In the genomic region with DNA sequence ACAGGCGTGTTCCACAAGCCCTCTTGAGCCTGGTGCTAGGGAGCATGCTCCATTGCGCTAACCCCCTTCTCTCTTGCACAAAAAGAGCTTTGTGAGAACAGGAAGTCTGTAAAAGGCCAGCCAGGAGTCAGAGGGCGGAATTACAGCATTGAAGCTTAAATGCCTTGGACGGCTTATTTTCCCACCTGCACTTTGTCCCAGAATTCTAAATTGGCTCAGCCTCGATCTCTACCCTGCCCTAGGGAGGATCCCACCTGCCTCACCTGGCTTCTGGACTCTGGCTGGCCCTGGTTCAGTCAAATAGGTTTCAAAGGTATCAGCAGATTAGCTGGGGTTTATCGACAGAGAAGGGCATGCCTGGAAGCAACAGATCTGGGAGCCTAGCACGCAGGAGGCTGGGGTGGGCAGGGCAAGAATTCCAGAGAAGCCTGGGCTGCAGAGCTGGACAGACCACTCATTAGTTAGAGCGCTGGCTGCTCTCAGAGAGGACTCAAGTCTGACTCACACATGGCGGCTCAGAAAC, we compare ENCODE assay signal across 8 mouse cellular contexts. TPM values are rescaled to one million over a fixed set of nuclear protein-coding genes. Genes with fewer than 3 reads are reported as not detected.
A peak's percentile ranks its signal among the peaks of the same experiment; 100 is the strongest.
DNase-seq lines count a peak whose midpoint lies in the region; ATAC-seq and TF ChIP-seq lines count a peak whose summit lies in the region.

No protein-coding gene starts in this region.

- no peak for ATAC-seq in forebrain, embryonic 13.5 days

- H3K27me3 ChIP-seq in forebrain, embryonic 13.5 days: no peaks in the 10 kb centered on the region

- H3K9ac ChIP-seq in forebrain, embryonic 13.5 days: no peak overlapping the region; the same call in 1 of the 2 replicates

- no peak overlapping the region for H3K4me3 ChIP-seq in left cerebral cortex, adult 2 months
- no peak overlapping the region for H3K4me3 ChIP-seq in olfactory bulb, adult 2 months (ENCODE audit: insufficient read depth, low read depth, low read length)
- no peak overlapping the region for H3K4me3 ChIP-seq in forebrain, embryonic 13.5 days

- peak overlapping the region; percentile 60 for H3K27ac ChIP-seq in left cerebral cortex, adult 2 months
- H3K27ac ChIP-seq in olfactory bulb, adult 2 months (ENCODE audit: insufficient read depth, low read depth, low read length): peak overlapping the region; percentile 61
- no peak overlapping the region for H3K27ac ChIP-seq in forebrain, embryonic 13.5 days

- no peak for DNase-seq in left cerebral cortex, adult 2 months (ENCODE audit: extremely low spot score in 1 of 2, low spot score in 2 of 2)
- DNase-seq in left cerebral cortex, adult 18-20 months (ENCODE audit: low spot score in 2 of 2): no peak
- peak; percentile 86 for DNase-seq in fat pad, adult 2 months (ENCODE audit: extremely low read depth, low read depth, low spot score)
- DNase-seq in large intestine, adult 2 months (ENCODE audit: low read depth, low spot score): peak; percentile 83
- DNase-seq in testis, postnatal 10 days (ENCODE audit: low spot score): no peak
- no peak for DNase-seq in adrenal gland, postnatal 25 days

- intact Hi-C loops in left cerebral cortex, adult 2 months (cut with DNase I): no loop called here

- no peak for TF ChIP-seq POLR2A in olfactory bulb, adult 2 months (IDR thresholded peaks at IDR 0.05; ENCODE audit: insufficient read depth, low read depth, low read length)

- H3K36me3 ChIP-seq in forebrain, embryonic 13.5 days (ENCODE audit: poor library complexity, severe bottlenecking): no peaks in the 10 kb centered on the region

- peaks cover 8% of the 10 kb centered on the region for H3K4me1 ChIP-seq in olfactory bulb, adult 2 months (ENCODE audit: control insufficient read depth, insufficient read depth, low read length)
- H3K4me1 ChIP-seq in forebrain, embryonic 13.5 days: peaks cover 8% of the 10 kb centered on the region; the same call in 1 of the 2 replicates

- 17% methylated on average over 9 of the region's 9 CpGs for WGBS in large intestine, adult 2 months
- 60% methylated on average over 9 of the region's 9 CpGs for WGBS in olfactory bulb, adult 2 months
- WGBS in forebrain, embryonic 13.5 days: 68% methylated on average over 9 of the region's 9 CpGs

- H3K4me2 ChIP-seq in forebrain, embryonic 13.5 days: no peak overlapping the region

- TF ChIP-seq CTCF in left cerebral cortex, adult 2 months (IDR thresholded peaks at IDR 0.05): no peak
- no peak for TF ChIP-seq CTCF in olfactory bulb, adult 2 months (IDR thresholded peaks at IDR 0.05; ENCODE audit: insufficient read depth, low read depth, low read length)

- H3K9me3 ChIP-seq in forebrain, embryonic 13.5 days (replicated peaks): peaks cover 6% of the 10 kb centered on the region; the same call in 1 of the 2 replicates

RNA-seq across cellular contexts. Expression of a gene that starts 7.4 kb away (rescaled TPM):
- 1 to 10 TPM; 2.1 to 4.0 TPM for total RNA-seq in left cerebral cortex, adult 2 months (2021)
- 1 to 10 TPM; 2.7 to 3.2 TPM for total RNA-seq in left cerebral cortex, adult 18-20 months (2021)
- polyA plus RNA-seq in large intestine, adult 2 months (2012; rRNA removed): 0.73 and 0.88 TPM in 2 replicates
- polyA plus RNA-seq in olfactory bulb, adult 2 months (2012; ENCODE audit: insufficient read depth, insufficient read length, low replicate concordance, missing spikeins): not detected in 2 replicates
- polyA plus RNA-seq in forebrain, embryonic 13.5 days (2015; fragmentation: Nextera tagmentation; extraction: Ambion mirVana): 1.3 and 1.4 TPM in 2 replicates
- 1.2 and 1.6 TPM in 2 replicates for total RNA-seq in adrenal gland, postnatal 25 days (2021)

RNA-seq across cellular contexts. Expression of a gene that starts 8.1 kb away (rescaled TPM):
- 100 to 1,000 TPM; 539 to 573 TPM for total RNA-seq in left cerebral cortex, adult 2 months (2021)
- total RNA-seq in left cerebral cortex, adult 18-20 months (2021): 100 to 1,000 TPM; 566 to 614 TPM
- 808 and 1,022 TPM in 2 replicates for polyA plus RNA-seq in large intestine, adult 2 months (2012; rRNA removed)
- polyA plus RNA-seq in olfactory bulb, adult 2 months (2012; ENCODE audit: insufficient read depth, insufficient read length, low replicate concordance, missing spikeins): not detected in 2 replicates
- polyA plus RNA-seq in forebrain, embryonic 13.5 days (2015; fragmentation: Nextera tagmentation; extraction: Ambion mirVana): 489 and 502 TPM in 2 replicates
- 522 and 531 TPM in 2 replicates for total RNA-seq in adrenal gland, postnatal 25 days (2021)

RNA-seq across cellular contexts. Expression of a gene that starts 14.2 kb away (rescaled TPM):
- 10 to 100 TPM; 80.7 to 84.8 TPM for total RNA-seq in left cerebral cortex, adult 2 months (2021)
- total RNA-seq in left cerebral cortex, adult 18-20 months (2021): 10 to 100 TPM; 75.4 to 77.5 TPM
- 178 and 188 TPM in 2 replicates for polyA plus RNA-seq in large intestine, adult 2 months (2012; rRNA removed)
- polyA plus RNA-seq in olfactory bulb, adult 2 months (2012; ENCODE audit: insufficient read depth, insufficient read length, low replicate concordance, missing spikeins): not detected in 2 replicates
- polyA plus RNA-seq in forebrain, embryonic 13.5 days (2015; fragmentation: Nextera tagmentation; extraction: Ambion mirVana): 101 and 109 TPM in 2 replicates
- total RNA-seq in adrenal gland, postnatal 25 days (2021): 78.6 and 89.8 TPM in 2 replicates

RNA-seq across cellular contexts. Expression of a gene that starts 20.2 kb away (rescaled TPM):
- total RNA-seq in left cerebral cortex, adult 2 months (2021): 100 to 1,000 TPM; 129 to 142 TPM
- 100 to 1,000 TPM; 142 to 157 TPM for total RNA-seq in left cerebral cortex, adult 18-20 months (2021)
- 4.0 and 5.2 TPM in 2 replicates for polyA plus RNA-seq in large intestine, adult 2 months (2012; rRNA removed)
- not detected in 2 replicates for polyA plus RNA-seq in olfactory bulb, adult 2 months (2012; ENCODE audit: insufficient read depth, insufficient read length, low replicate concordance, missing spikeins)
- polyA plus RNA-seq in forebrain, embryonic 13.5 days (2015; fragmentation: Nextera tagmentation; extraction: Ambion mirVana): 0.06 and 0.10 TPM in 2 replicates
- 5.4 and 7.7 TPM in 2 replicates for total RNA-seq in adrenal gland, postnatal 25 days (2021)

RNA-seq across cellular contexts. Expression of a gene that starts 27.0 kb away (rescaled TPM):
- total RNA-seq in left cerebral cortex, adult 2 months (2021): 10 to 100 TPM; 79.3 to 80.6 TPM
- total RNA-seq in left cerebral cortex, adult 18-20 months (2021): 10 to 100 TPM; 69.8 to 77.1 TPM
- 43.3 and 49.2 TPM in 2 replicates for polyA plus RNA-seq in large intestine, adult 2 months (2012; rRNA removed)
- not detected in 2 replicates for polyA plus RNA-seq in olfactory bulb, adult 2 months (2012; ENCODE audit: insufficient read depth, insufficient read length, low replicate concordance, missing spikeins)
- 67.8 and 73.0 TPM in 2 replicates for polyA plus RNA-seq in forebrain, embryonic 13.5 days (2015; fragmentation: Nextera tagmentation; extraction: Ambion mirVana)
- total RNA-seq in adrenal gland, postnatal 25 days (2021): 35.0 and 36.5 TPM in 2 replicates

Comparison
In these comparisons a context has a peak if more than half of its experiments do, and no peak if none do; other contexts are left out.
1. DNase-seq: peak in fat pad, adult 2 months (single experiment) and large intestine, adult 2 months (single experiment); none in left cerebral cortex, adult 2 months (0 of 2), left cerebral cortex, adult 18-20 months (0 of 2), testis, postnatal 10 days (single experiment) and adrenal gland, postnatal 25 days (single experiment).